Mouse (Mus musculus) induced T-regulatory cell, adult 2 months (primary cell): ENCODE results near the gene Ptk7.

Source experiments
- DNase-seq: peaks from one replicate; pipeline ENCODE4 v3.0.0-alpha.2; 2012; ENCODE audit warnings: low read depth

The Ptk7 gene

DNA sequence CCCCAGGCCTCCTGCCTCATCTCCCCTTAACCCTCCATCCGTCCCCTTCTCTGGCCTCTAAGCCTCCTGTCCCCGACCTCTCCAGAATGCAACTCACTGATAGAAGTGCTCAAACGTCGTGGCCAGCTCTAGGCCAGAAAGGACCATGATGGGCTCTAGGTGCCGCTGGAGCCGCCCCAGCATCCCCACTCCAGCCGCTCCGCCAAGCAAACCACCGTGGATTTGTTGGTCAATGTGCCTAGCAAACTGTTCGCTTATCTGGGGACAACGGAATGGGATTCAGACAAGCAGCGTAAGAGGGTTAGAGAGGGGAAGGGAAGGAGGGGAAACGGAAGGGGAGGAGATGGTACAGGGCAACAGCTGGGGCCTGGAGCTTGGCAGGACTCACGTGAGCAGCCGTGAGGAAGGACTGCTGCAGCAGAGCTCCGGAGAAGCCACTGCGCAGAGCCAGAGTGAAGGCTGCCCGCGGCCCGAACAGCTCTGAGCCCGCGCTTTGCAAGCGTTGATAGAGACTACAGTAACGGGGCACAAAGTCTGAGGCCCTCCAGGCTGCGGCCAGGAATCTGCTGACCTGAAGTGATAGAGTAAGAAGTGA is 108.8 kb downstream of the Ptk7 start:
- DNase-seq, result no peak

DNA sequence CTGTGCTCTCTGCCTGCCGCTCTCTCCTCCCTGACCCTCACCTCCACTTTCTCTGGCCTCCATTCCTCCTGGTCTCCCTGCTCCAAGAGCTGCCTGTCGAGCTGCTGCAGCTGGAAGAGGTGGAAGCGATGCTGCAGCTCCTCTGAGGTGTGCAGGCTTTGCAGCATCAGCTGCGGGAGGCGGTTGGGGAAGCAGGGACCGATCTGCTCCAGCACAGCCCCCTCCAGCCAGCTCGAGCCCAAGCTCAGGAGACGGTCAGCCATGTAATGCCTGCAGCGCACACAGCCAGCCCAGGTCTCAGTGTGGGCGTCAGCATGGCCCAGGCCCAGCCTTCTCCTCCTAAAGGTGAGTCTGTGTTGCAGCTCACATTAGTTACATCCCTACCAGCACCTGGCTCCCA is 109.3 kb downstream of the Ptk7 start:
- no peak for DNase-seq
